Comparison of ENCODE assay signal across 22 mouse cellular contexts in the genomic region with DNA sequence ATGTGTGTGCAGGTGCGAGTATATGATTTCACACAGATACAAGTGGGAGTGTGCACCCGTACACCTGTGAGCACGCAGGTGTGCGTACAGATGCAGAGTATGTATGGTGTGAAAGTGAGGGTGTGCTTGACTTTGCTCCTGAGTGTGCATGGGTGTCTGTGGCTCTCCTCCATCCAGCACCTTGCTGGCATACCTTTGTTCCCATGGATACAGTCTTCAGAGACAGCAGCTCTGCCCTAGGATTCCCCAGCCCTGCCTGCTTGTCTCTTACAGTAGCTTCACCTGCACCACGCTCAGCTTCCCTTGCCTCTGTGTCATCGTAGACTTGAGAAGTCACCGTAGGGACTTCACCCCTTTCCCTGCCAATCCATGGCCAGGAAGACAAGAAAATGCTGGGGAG. TPM values are rescaled to one million over a fixed set of nuclear protein-coding genes. Genes with fewer than 3 reads are reported as not detected.
"Had no signal": no experiment of that assay in that cellular context is flagged by ENCODE, and none has a peak within 500 bp of the region (broad histone marks: within the 10 kb centered on the region; RNA-seq: fewer than 3 reads in every experiment).

No protein-coding gene starts in this region.

- H3K27me3 ChIP-seq: kidney, embryonic 15.5 days; liver, embryonic 13.5 days; midbrain, embryonic 13.5 days; neural tube, embryonic 12.5 days; neural tube, embryonic 15.5 days had no signal

- H3K4me2 ChIP-seq: kidney, embryonic 15.5 days; liver, embryonic 13.5 days; midbrain, embryonic 13.5 days; neural tube, embryonic 12.5 days; neural tube, embryonic 15.5 days had no signal

- H3K9ac ChIP-seq: kidney, embryonic 15.5 days; liver, embryonic 13.5 days; midbrain, embryonic 13.5 days; neural tube, embryonic 12.5 days; neural tube, embryonic 15.5 days had no signal

- H3K27ac ChIP-seq: kidney, embryonic 15.5 days; left cerebral cortex, adult 2 months; liver, embryonic 13.5 days; midbrain, embryonic 10.5 days; midbrain, embryonic 13.5 days; neural tube, embryonic 12.5 days; neural tube, embryonic 15.5 days; stomach, postnatal 0 days had no signal

- DNase-seq: kidney, adult 8-10 months; kidney, postnatal 10 days; kidney, postnatal 36 days; layer of hippocampus, postnatal 36 days; liver, embryonic 13.5 days; lung, adult 2 months; lung, postnatal 14 days; lung, postnatal 4 days; right cerebral cortex, adult 18-20 months; right cerebral cortex, postnatal 14 days; right cerebral cortex, postnatal 4 days; thymus, adult 2 months; thymus, postnatal 14 days; thymus, postnatal 4 days had no signal

- H3K9me3 ChIP-seq: kidney, embryonic 15.5 days; liver, embryonic 13.5 days; midbrain, embryonic 10.5 days; midbrain, embryonic 13.5 days; neural tube, embryonic 12.5 days; neural tube, embryonic 15.5 days had no signal

- H3K4me3 ChIP-seq: kidney, embryonic 15.5 days; left cerebral cortex, adult 2 months; liver, embryonic 13.5 days; midbrain, embryonic 10.5 days; midbrain, embryonic 13.5 days; neural tube, embryonic 12.5 days; neural tube, embryonic 15.5 days had no signal

- H3K36me3 ChIP-seq: kidney, embryonic 15.5 days; liver, embryonic 13.5 days; midbrain, embryonic 10.5 days; midbrain, embryonic 13.5 days; neural tube, embryonic 12.5 days; neural tube, embryonic 15.5 days had no signal

- H3K4me1 ChIP-seq: kidney, embryonic 15.5 days; liver, embryonic 13.5 days; midbrain, embryonic 10.5 days; neural tube, embryonic 12.5 days had no signal

- ATAC-seq: midbrain, embryonic 13.5 days had no signal

RNA-seq across cellular contexts. Expression of a gene that starts 51.2 kb away (rescaled TPM):
- total RNA-seq: megakaryocyte progenitor cell, adult 5-6 weeks had no signal
